Mouse (Mus musculus) embryonic facial prominence, embryonic 15.5 days (tissue): ENCODE data around the gene Gpr107. TPM values are rescaled to one million over a fixed set of nuclear protein-coding genes. Genes with fewer than 3 reads are reported as not detected.
"Not testable (repeated sequence)": the region's sequence is repeated elsewhere in the genome, so short reads cannot be mapped to it uniquely, and the experiment has no call there.

Experiments used
- ATAC-seq: fragments of 200-750 bp; cut with Nextera tagmentation; 2 replicates; pipeline ENCODE4 v1.8.0; 2017; ENCODE audit warnings: low read depth, moderate TSS enrichment; ENCODE audit not compliant: insufficient number of reproducible peaks, low FRiP score, low TSS enrichment
- H3K27ac ChIP-seq: fragments of 300-500 bp; sonication (generic); replicated peaks from 2 replicates; pipeline ENCODE4 v1.5.1; 2015; ENCODE audit warnings: mild to moderate bottlenecking, inconsistent platforms
- H3K27me3 ChIP-seq: fragments of 300-500 bp; sonication (generic); 2 replicates; pipeline ENCODE4 v1.6.1; 2015; ENCODE audit warnings: inconsistent platforms
- H3K36me3 ChIP-seq: fragments of 300-500 bp; sonication (generic); 2 replicates; pipeline ENCODE4 v1.6.1; 2015; ENCODE audit warnings: mild to moderate bottlenecking, inconsistent platforms
- H3K4me1 ChIP-seq: fragments of 300-500 bp; sonication (generic); 2 replicates; pipeline ENCODE4 v1.6.1; 2015; ENCODE audit warnings: inconsistent platforms
- H3K4me2 ChIP-seq: fragments of 300-500 bp; sonication (generic); replicated peaks from 2 replicates; pipeline ENCODE4 v1.6.1; 2015; ENCODE audit warnings: mild to moderate bottlenecking, inconsistent platforms
- H3K4me3 ChIP-seq: fragments of 300-500 bp; sonication (generic); replicated peaks from 2 replicates; pipeline ENCODE4 v1.5.1; 2015; ENCODE audit warnings: mild to moderate bottlenecking, inconsistent platforms
- H3K9ac ChIP-seq: fragments of 300-500 bp; sonication (generic); 2 replicates; pipeline ENCODE4 v1.6.1; 2015; ENCODE audit warnings: inconsistent platforms
- H3K9me3 ChIP-seq: fragments of 300-500 bp; sonication (generic); replicated peaks from 2 replicates; pipeline ENCODE4 v1.6.1; 2016; ENCODE audit warnings: inconsistent platforms
- WGBS: fragments of 180-500 bp; shearing (Covaris S2); methylation state at CpG from one replicate; pipeline ENCODE4 v1.1.7; 2015; 5-methylcytosine and 5-hydroxymethylcytosine counted together
- polyA plus RNA-seq: library from polyadenylated mRNA; unstranded; fragments of >200 nt; fragmentation: Nextera tagmentation; extraction: Ambion mirVana; gene quantifications from 2 replicates; pipeline ENCODE4 v1.2.1, GENCODE M21; 2015

Gpr107 gene
- polyA plus RNA-seq, 1 experiment from 2014 or later = 40.6 TPM

DNA sequence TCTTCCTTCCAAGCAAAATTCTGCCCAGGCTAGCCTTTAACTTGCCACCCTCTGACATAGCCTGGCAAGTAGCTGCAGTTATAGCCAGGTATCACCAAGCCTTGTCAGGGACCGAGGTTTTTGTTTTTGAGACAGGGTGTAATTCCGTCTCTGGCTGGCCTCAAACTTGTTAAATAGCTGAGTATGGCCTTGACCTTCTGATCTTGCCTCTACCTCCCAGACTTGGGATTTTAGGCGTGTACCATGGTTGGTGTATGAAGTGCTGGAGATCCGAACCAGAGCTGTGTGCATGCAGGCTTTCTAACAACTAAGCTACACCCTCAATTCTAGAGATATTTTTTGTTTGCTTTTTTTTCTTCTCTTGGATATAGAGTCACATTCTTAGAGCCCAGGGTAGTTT, 9.5 kb downstream of the Gpr107 start:
- Histone ChIP-seq H3K27ac (no peak overlapping the region), H3K4me1 (peaks cover 24% of the 10 kb centered on the region), H3K36me3 (peaks cover 2% of the 10 kb centered on the region; the same call in 1 of the 2 replicates), H3K9me3 (no peaks in the 10 kb centered on the region), H3K27me3 (no peaks in the 10 kb centered on the region), H3K4me2 (no peak overlapping the region), H3K9ac (no peak overlapping the region), H3K4me3 (no peak overlapping the region)
- WGBS = 83% methylated on average over 4 of the region's 4 CpGs
- no peak for ATAC-seq

DNA sequence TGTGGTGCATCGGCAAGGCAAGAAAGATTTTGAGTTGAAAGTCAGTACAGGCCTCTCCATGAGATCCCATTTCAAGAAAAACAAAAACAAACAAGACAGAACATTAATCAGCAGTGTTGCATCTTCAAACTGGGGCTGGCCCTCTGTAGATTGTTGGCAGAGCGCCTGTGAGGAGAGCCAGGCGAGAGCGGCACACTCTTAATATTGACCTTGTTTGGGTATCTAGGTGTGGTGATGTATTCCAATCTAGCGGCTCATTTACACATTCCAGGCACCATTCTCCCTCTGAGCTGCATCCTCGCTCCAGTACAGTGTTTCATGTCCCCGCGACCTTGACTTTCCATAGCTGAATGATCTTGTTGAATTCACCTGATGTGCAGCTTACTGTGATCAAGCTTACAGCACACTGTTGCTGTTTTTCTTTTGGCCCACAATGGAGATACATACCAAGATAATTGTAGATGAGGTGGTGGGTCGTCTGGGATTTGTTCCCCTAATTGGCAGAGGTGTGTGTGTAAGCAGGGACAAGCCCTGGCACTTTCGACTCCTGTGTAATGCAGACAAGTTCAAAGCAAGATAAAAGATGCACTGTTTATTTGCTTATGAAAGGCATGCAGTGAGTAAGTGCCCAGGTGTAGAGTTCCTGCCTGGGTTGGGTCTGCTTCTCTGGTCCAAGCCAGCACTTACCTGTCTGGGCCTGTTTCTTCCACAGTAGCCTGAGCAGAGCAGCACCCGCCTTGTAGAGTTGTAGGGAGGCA, 11.4 kb downstream of the Gpr107 start:
- H3K27me3 ChIP-seq = no peaks in the 10 kb centered on the region
- no peak overlapping the region for H3K9ac ChIP-seq
- peaks cover 24% of the 10 kb centered on the region for H3K4me1 ChIP-seq
- peak overlapping the region; percentile 82 for H3K27ac ChIP-seq
- no peak overlapping the region for H3K4me3 ChIP-seq
- H3K36me3 ChIP-seq = peaks cover 18% of the 10 kb centered on the region
- ATAC-seq = peak; percentile 77
- WGBS = 60% methylated on average over 11 of the region's 11 CpGs
- H3K4me2 ChIP-seq = peak overlapping the region; percentile 15; the same call in 1 of the 2 replicates
- no peaks in the 10 kb centered on the region for H3K9me3 ChIP-seq

DNA sequence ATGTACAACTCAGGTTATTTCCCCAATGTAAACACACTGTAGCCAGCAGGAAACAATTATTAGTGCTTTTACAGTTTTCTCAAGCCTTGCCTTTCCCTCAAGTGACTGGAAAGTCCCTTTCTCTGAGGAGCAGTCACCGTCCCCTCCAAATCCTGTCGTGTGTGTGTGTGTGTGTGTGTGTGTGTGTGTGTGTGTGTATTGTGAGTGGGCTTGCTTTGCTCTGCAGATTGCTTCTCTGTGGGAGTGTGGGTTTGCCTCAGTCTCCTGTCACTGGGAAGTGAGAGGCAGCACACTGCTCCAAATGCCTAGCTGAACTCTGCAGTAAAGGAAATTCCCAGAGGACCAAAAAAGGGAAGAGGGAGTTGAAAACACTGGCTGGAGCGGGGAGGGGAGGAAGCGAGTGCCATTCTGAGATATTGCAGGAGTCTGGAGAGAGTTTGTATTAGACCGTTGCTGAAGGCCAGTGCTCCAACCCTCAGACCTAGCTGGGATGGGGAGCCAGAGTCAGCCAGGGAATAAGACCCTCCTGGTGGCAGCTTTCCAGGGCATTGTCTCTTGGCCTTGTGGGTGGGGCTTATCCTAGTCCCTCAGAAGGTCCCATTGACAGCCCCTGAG, 12.8 kb downstream of the Gpr107 start:
- ATAC-seq = no peak
- Histone ChIP-seq H3K4me1 (peaks cover 24% of the 10 kb centered on the region), H3K27me3 (no peaks in the 10 kb centered on the region), H3K4me2 (no peak overlapping the region), H3K4me3 (no peak overlapping the region), H3K36me3 (peaks cover 32% of the 10 kb centered on the region), H3K27ac (peak overlapping the region; percentile 82), H3K9me3 (no peaks in the 10 kb centered on the region), H3K9ac (no peak overlapping the region)
- 21% methylated on average over 5 of the region's 5 CpGs for WGBS

DNA sequence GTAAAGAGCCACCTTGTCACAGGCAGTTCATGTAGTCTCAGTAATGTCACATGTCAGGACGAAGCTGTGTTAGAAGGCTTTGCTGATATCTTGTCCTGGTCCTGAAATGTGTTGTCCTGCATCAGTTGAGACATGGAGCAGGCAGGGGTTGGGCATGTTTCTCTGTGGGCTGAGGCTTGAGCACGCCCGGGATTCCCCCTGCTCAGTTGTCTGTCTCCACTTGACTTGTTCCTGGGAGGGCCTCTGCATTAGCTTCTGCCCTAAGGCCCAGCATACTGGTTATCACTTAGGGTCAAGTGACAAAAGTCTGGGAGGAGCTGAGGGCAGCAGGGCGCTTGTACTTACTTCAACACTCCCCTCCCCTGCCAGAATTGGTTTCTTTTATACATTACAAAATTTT, 13.4 kb downstream of the Gpr107 start:
- H3K4me2 ChIP-seq = no peak overlapping the region

DNA sequence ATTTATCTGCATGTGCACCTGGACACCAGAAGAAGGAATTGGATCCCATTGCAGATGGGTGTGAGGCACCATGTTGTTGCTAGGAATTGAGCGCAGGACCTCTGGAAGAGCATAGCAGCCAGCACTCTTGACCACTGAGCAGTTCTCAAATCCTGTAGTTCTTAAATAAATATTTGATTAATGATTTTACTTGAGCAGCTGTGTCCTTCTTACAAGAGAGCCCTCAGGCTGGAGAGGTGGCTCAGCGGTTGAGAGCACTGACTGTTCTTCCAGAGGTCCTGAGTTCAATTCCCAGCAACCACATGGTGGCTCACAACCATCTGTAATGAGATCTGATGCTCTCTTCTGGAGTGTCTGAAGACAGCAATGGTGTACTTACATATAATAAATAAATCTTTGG, 15.5 kb downstream of the Gpr107 start:
- not testable (repeated sequence) for ATAC-seq, H3K4me2 ChIP-seq
- H3K36me3 ChIP-seq = peaks cover 58% of the 10 kb centered on the region

More for the DNA sequence above, 13.4 kb downstream of the Gpr107 start:
- peak overlapping the region; percentile 82 for H3K27ac ChIP-seq
- H3K27me3 ChIP-seq = no peaks in the 10 kb centered on the region
- peaks cover 24% of the 10 kb centered on the region for H3K4me1 ChIP-seq
- no peaks in the 10 kb centered on the region for H3K9me3 ChIP-seq
- H3K36me3 ChIP-seq = peaks cover 38% of the 10 kb centered on the region
- WGBS = 41% methylated on average over 4 of the region's 4 CpGs
- H3K9ac ChIP-seq = no peak overlapping the region
- H3K4me3 ChIP-seq = no peak overlapping the region
- ATAC-seq = no peak

DNA sequence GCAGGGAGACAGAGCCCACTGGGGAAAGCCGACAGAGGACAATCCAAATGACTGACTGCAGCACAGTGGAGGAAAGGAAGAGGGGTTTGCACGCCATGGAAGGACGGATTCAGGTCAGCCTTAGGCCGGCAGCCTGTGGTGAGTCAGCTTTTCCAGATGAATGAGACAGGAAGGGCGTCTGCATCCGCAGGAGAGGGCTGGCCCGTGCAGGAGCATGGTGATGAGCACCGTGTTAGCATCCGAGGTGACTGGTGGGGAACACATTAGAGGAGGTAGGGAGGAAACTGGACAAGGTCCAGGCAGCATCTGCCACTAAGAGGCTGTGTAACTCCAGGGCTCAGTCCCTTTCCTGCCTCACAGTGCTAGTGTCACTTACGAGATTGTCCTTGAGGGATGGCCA, 16.9 kb downstream of the Gpr107 start:
- H3K9ac ChIP-seq = no peak overlapping the region
- no peaks in the 10 kb centered on the region for H3K9me3 ChIP-seq
- 89% methylated on average over 10 of the region's 10 CpGs for WGBS
- H3K27ac ChIP-seq = no peak overlapping the region
- peaks cover 72% of the 10 kb centered on the region for H3K36me3 ChIP-seq
- H3K4me2 ChIP-seq = no peak overlapping the region
- no peak for ATAC-seq
- H3K4me1 ChIP-seq = peaks cover 20% of the 10 kb centered on the region
- H3K4me3 ChIP-seq = no peak overlapping the region
- no peaks in the 10 kb centered on the region for H3K27me3 ChIP-seq

More for the DNA sequence above, 15.5 kb downstream of the Gpr107 start:
- not testable (repeated sequence) for H3K27ac ChIP-seq, H3K9ac ChIP-seq, H3K4me3 ChIP-seq, H3K9me3 ChIP-seq, H3K27me3 ChIP-seq
- WGBS = 93% methylated on average over 2 of the region's 2 CpGs
- H3K4me1 ChIP-seq = peaks cover 27% of the 10 kb centered on the region

DNA sequence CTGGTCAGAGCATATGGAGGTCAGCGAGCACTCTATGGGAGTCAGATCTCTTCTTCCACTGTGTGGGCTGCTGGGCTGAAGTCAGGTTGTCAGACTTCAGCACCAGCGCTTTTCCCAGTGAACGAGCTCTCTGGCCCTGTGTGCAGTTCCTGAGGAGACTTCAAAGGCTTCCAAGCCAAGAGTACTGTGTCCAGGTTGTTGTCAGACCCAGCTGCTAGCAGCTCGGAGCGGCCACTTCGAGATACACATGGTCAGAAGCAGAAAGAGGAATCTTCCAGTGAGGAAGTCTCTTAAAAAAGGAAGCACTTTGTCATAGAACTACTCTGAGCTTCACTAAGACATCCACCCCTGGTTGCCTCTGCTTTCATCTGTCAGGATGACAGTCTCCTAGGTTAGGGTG, 18.0 kb downstream of the Gpr107 start:
- Histone ChIP-seq H3K36me3 (peaks cover 82% of the 10 kb centered on the region), H3K9ac (no peak overlapping the region), H3K4me2 (no peak overlapping the region), H3K27ac (no peak overlapping the region), H3K27me3 (no peaks in the 10 kb centered on the region), H3K4me1 (peaks cover 8% of the 10 kb centered on the region), H3K9me3 (no peaks in the 10 kb centered on the region), H3K4me3 (no peak overlapping the region)
- ATAC-seq = no peak
- 96% methylated on average over 6 of the region's 6 CpGs for WGBS

DNA sequence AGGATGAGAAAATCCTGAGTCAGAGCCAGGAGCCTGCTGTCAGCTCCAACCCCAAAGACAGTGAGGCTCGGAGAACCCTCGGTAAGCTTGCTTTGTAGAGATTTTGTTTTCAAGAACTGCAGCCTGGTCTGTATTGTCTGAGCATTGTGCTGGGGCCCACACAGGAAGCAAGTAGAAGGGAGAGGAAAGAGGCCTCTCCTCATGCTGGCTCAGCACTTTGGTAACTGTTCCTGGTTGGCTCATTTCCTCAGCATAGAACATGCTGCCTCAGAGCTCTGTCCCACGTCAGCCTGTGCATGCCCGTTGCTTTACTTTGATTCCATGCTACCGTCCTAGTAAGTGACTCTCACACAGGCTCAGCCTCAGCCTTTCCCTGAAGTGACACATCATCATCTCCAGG, 19.9 kb downstream of the Gpr107 start:
- Histone ChIP-seq H3K27me3 (no peaks in the 10 kb centered on the region), H3K9me3 (no peaks in the 10 kb centered on the region), H3K4me2 (no peak overlapping the region), H3K27ac (peak overlapping the region; percentile 63), H3K4me3 (no peak overlapping the region), H3K4me1 (0 out of 2 replicates have a peak, but pooled peaks cover 3% of the 10 kb centered on the region), H3K9ac (no peak overlapping the region), H3K36me3 (peaks cover 94% of the 10 kb centered on the region)
- ATAC-seq = no peak
- WGBS = 67% methylated on average over 5 of the region's 5 CpGs

DNA sequence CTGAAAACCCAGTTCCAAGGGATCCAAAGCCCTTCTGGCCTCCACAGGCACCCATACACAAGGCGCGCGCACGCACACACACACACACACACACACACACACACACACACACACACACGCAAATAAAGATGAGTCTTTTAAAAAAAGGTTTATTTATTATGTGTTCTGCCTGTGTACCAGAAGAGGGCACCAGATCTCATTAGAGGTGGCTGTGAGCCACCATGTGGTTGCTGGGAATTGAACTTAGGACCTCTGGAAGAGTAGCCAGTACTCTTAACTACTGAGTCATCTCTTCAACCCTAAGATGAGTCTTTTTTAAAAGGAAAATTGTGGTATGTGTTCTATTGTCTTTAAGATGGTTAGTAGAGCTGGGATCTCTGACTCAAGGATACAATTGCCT, 20.4 kb downstream of the Gpr107 start:
- H3K4me2 ChIP-seq = no peak overlapping the region
- H3K27ac ChIP-seq = no peak overlapping the region
- peaks cover 96% of the 10 kb centered on the region for H3K36me3 ChIP-seq
- H3K4me1 ChIP-seq = 0 out of 2 replicates have a peak, but pooled peaks cover 3% of the 10 kb centered on the region
- 87% methylated on average over 5 of the region's 5 CpGs for WGBS
- no peaks in the 10 kb centered on the region for H3K27me3 ChIP-seq
- no peak overlapping the region for H3K4me3 ChIP-seq
- H3K9me3 ChIP-seq = no peaks in the 10 kb centered on the region
- H3K9ac ChIP-seq = no peak overlapping the region
- no peak for ATAC-seq

DNA sequence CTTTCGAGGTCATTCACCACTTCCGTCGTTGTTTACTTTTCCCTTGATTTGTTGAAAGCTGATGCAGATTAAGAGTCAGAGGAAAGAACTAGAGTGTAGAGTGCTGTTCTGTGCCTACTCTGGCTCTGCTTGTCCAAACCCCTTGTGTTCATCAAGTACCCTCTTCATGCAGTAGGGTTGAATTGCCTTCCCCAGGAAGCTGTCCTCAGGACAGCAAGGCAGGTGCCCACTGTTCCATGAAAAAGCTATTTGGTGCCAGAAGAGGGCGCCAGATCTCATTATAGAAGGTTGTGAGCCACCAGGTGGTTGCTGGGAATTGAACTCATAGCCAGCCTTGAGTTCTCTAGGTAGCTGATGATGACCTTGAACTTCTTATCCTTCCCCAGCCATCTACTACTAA, 21.2 kb downstream of the Gpr107 start:
- Histone ChIP-seq H3K4me3 (no peak overlapping the region), H3K9ac (no peak overlapping the region), H3K4me2 (no peak overlapping the region), H3K27ac (no peak overlapping the region), H3K9me3 (no peaks in the 10 kb centered on the region), H3K36me3 (peaks cover 97% of the 10 kb centered on the region), H3K4me1 (0 out of 2 replicates have a peak, but pooled peaks cover 3% of the 10 kb centered on the region), H3K27me3 (no peaks in the 10 kb centered on the region)
- 80% methylated on average over 4 of the region's 4 CpGs for WGBS
- no peak for ATAC-seq

DNA sequence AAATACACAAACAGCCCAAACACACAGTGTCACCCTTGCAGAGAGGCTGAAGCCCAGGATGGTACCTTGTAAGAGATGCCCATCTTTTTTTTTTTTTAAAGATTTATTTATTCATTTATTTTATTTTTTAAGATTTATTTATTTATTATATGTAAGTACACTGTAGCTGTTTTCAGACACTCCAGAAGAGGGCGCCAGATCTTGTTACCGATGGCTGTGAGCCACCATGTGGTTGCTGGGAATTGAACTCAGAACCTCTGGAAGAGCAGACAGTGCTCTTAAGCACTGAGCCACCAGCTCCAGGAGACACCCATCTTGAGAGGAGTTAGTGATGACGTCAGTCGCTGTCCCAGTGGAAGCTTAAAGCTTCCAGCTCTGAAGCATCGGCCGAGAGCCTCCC, 26.5 kb downstream of the Gpr107 start:
- not testable (repeated sequence) for ATAC-seq, H3K4me1 ChIP-seq, H3K4me2 ChIP-seq, H3K4me3 ChIP-seq, H3K9me3 ChIP-seq, H3K27me3 ChIP-seq, H3K9ac ChIP-seq, H3K27ac ChIP-seq
- 76% methylated on average over 6 of the region's 6 CpGs for WGBS
- peaks cover 82% of the 10 kb centered on the region for H3K36me3 ChIP-seq
